Mouse (Mus musculus) C2C12 (cell line): ENCODE results near the gene Gm11549.

Experiments
- CEBPB ChIP-seq: IDR thresholded peaks from one replicate; pipeline ENCODE4 v1.6.1; 2011; ENCODE audit warnings: low read depth, mild to moderate bottlenecking, control low read depth, moderate library complexity
- CTCF ChIP-seq: IDR thresholded peaks from one replicate; pipeline ENCODE4 v1.5.1; 2011; ENCODE audit not compliant: control insufficient read depth, insufficient read depth, insufficient read length
- MAX ChIP-seq: IDR thresholded peaks from one replicate; pipeline ENCODE4 v1.6.1; 2011; ENCODE audit warnings: mild to moderate bottlenecking, control low read depth
- MYOD1 ChIP-seq: IDR thresholded peaks from one replicate; pipeline ENCODE4 v1.6.1; 2011; ENCODE audit warnings: low read depth; ENCODE audit not compliant: control insufficient read depth, insufficient read length

DNA sequence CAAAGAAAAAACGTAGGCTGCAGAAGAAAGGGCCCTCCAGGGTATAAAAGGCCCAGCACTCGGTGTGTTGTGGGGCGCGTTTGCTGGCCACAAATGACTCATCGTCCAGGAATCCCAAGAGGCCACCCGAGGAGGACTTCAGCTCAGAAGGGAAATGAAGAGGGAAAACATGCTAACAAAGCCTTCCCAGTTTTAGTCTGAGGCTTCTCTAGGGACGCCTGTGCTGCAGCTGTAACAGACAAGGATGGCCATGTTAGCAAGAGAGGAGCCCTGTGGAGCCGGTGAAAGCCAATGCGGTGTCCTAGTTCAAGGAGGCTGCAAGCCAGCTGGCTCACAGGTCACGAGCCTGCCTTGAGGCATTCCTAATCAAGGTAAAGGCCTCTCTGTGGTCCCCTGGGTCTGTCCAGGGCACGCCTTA, 39.8 kb downstream of the Gm11549 start:
- TF ChIP-seq CTCF: no peak
- TF ChIP-seq CEBPB: no peak
- TF ChIP-seq MAX: peak; percentile 86
- no peak for TF ChIP-seq MYOD1
